Mouse (Mus musculus) bone marrow macrophage, adult 2 months (primary cell): Measurements from ENCODE around the gene Fbxo6.

Experiments used
- CTCF ChIP-seq: IDR thresholded peaks from 2 replicates; pipeline ENCODE4 v1.5.1; 2012; ENCODE audit warnings: low read depth, mild to moderate bottlenecking, low read length, moderate library complexity
- POLR2A ChIP-seq: IDR thresholded peaks from 2 replicates; pipeline ENCODE4 v1.6.1; 2012; ENCODE audit warnings: mild to moderate bottlenecking, low read depth, low read length, borderline replicate concordance

DNA sequence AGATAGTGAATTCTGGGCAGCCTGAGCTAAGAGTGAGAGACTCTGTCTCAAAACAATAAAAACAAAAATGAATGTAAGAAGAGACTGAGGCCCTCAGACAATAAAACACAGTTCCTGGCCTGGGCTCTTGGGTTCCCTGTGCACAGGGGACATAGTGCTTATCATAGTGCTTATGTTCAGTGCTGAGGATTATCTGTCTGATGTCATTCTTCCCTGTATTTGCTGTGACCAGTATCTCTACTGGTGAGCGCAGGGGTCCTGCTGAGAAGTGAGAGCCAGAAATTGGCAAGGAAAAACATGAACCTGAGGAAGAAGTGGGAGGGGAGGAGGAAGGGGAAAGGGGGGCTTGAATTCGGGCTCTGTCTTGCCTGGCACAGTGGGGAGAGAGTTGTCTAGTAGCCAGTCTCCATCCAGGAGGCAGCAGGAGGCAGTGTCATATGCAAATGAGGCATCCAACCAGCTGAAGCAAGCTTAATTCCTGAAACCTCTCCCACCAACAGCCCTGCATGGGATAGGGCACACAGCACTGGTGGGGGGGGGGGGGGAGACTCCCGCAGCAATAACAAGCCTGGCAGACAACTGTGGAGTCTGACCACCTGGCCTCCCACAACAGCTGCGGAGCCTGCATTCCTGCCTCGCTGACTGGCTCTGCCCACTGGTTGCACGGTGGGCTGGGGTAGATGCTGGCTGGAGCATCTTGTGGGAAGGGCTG is 29.8 kb downstream of the Fbxo6 start:
- TF ChIP-seq CTCF (no peak), POLR2A (no peak)
